Comparison of ENCODE assay signal across 17 mouse cellular contexts in genomic region chr11:33149088-33149436, GRCm38 (mm10). TPM values are rescaled to one million over a fixed set of nuclear protein-coding genes. Genes with fewer than 3 reads are reported as not detected.
"Had no signal": no experiment of that assay in that cellular context is flagged by ENCODE, and none has a peak within 500 bp of the region (broad histone marks: within the 10 kb centered on the region; RNA-seq: fewer than 3 reads in every experiment).

No protein-coding gene starts in this region.

- H3K9ac ChIP-seq: limb, embryonic 13.5 days; liver, embryonic 13.5 days; lung, embryonic 15.5 days; midbrain, embryonic 12.5 days; midbrain, embryonic 15.5 days; neural tube, embryonic 13.5 days; stomach, embryonic 15.5 days had no signal

- H3K27ac ChIP-seq: kidney, postnatal 0 days; layer of hippocampus, adult 2 months; limb, embryonic 10.5 days; limb, embryonic 13.5 days; liver, embryonic 13.5 days; lung, embryonic 15.5 days; midbrain, embryonic 12.5 days; midbrain, embryonic 15.5 days; neural tube, embryonic 13.5 days; stomach, embryonic 15.5 days had no signal

- H3K4me3 ChIP-seq: layer of hippocampus, adult 2 months; limb, embryonic 13.5 days; lung, embryonic 15.5 days; midbrain, embryonic 12.5 days; midbrain, embryonic 15.5 days; neural tube, embryonic 13.5 days; stomach, embryonic 15.5 days had no signal

- H3K9me3 ChIP-seq: limb, embryonic 10.5 days; limb, embryonic 13.5 days; liver, embryonic 13.5 days; lung, embryonic 15.5 days; midbrain, embryonic 12.5 days; midbrain, embryonic 15.5 days; neural tube, embryonic 13.5 days; stomach, embryonic 15.5 days had no signal

RNA-seq across cellular contexts. Expression of gene Fgf18, which starts 1.9 kb away (rescaled TPM):
- total RNA-seq: neutrophil, adult 5-6 weeks had no signal

RNA-seq across cellular contexts. Expression of gene Tlx3, which starts 54.3 kb away (rescaled TPM):
- total RNA-seq: layer of hippocampus, adult 2 months; layer of hippocampus, postnatal 25 days; left cerebral cortex, adult 18-20 months; left cerebral cortex, postnatal 25 days; neutrophil, adult 5-6 weeks had no signal
- polyA plus RNA-seq: kidney, postnatal 0 days; large intestine, adult 2 months; limb, embryonic 10.5 days; limb, embryonic 13.5 days; liver, embryonic 13.5 days; liver, embryonic 16.5 days; urinary bladder, adult 2 months had no signal
